Mouse (Mus musculus) cerebellum, adult 2 months (tissue): ENCODE measurements around the gene Selp. TPM values are rescaled to one million over a fixed set of nuclear protein-coding genes. Genes with fewer than 3 reads are reported as not detected.

Source experiments
- DNase-seq, 2 experiments: peaks; one replicate each; pipeline ENCODE4 v3.0.0; 2021
- H3K27ac ChIP-seq: fragments of 200-500 bp; 2 replicates; pipeline ENCODE4 v1.5.1; 2012; ENCODE audit warnings: low read length, control low read depth, inconsistent platforms; ENCODE audit not compliant: insufficient read depth
- H3K27me3 ChIP-seq: fragments of 200-500 bp; 2 replicates; pipeline ENCODE4 v1.6.1; 2012; ENCODE audit warnings: inconsistent platforms, mild to moderate bottlenecking, low read length, moderate library complexity; ENCODE audit not compliant: control insufficient read depth, insufficient read depth
- H3K4me1 ChIP-seq: fragments of 200-500 bp; 2 replicates; pipeline ENCODE4 v1.6.1; 2011; ENCODE audit warnings: low read length; ENCODE audit not compliant: control insufficient read depth, insufficient read depth
- H3K4me3 ChIP-seq: fragments of 200-500 bp; replicated peaks from 2 replicates; pipeline ENCODE3; 2011; ENCODE audit warnings: mild to moderate bottlenecking, low read depth, low read length, control low read depth; ENCODE audit not compliant: insufficient read depth
- CTCF ChIP-seq: fragments of 200-500 bp; IDR thresholded peaks from 2 replicates; pipeline ENCODE4 v1.5.1; 2011; ENCODE audit warnings: low read depth, mild to moderate bottlenecking, control low read depth, low read length, moderate library complexity, borderline replicate concordance; ENCODE audit not compliant: insufficient read depth
- POLR2A ChIP-seq: fragments of 200-500 bp; IDR thresholded peaks from 2 replicates; pipeline ENCODE4 v1.6.1; 2011; ENCODE audit warnings: low read length, control low read depth, borderline replicate concordance; ENCODE audit not compliant: insufficient read depth
- WGBS: fragments of 180-500 bp; shearing (Covaris S2); methylation state at CpG from one replicate; pipeline ENCODE4 v1.1.7; 2018; 5-methylcytosine and 5-hydroxymethylcytosine counted together
- polyA plus RNA-seq: library from polyadenylated mRNA; depleted of rRNA; stranded (reverse); fragments of >200 nt; gene quantifications from 2 replicates; pipeline ENCODE4 v1.2.3, GENCODE M21; 2012

Selp gene
- polyA plus RNA-seq, 1 experiment: not detected

GRCm38 (mm10) chr1:164096780-164097179 is 18.3 kb upstream of the Selp start:
- Histone ChIP-seq H3K27ac (no peak overlapping the region), H3K27me3 (no peaks in the 10 kb centered on the region), H3K4me3 (no peak overlapping the region), H3K4me1 (no peaks in the 10 kb centered on the region)
- WGBS: 48% methylated on average over 6 of the region's 6 CpGs
- TF ChIP-seq POLR2A (no peak), CTCF (no peak)
- DNase-seq: no peak

- no peak for DNase-seq
- 69% methylated on average over 2 of the region's 2 CpGs for WGBS
Observed at GRCm38 (mm10) chr1:164097911-164098310, 17.2 kb upstream of the Selp start.

GRCm38 (mm10) chr1:164098372-164098771 is 16.7 kb upstream of the Selp start:
- Histone ChIP-seq H3K4me3 (no peak overlapping the region), H3K27ac (no peak overlapping the region), H3K4me1 (no peaks in the 10 kb centered on the region), H3K27me3 (no peaks in the 10 kb centered on the region)
- WGBS: 36% methylated on average over 2 of the region's 2 CpGs
- no peak for DNase-seq
- TF ChIP-seq POLR2A (no peak), CTCF (no peak)

More at GRCm38 (mm10) chr1:164097911-164098310, 17.2 kb upstream of the Selp start:
- no peaks in the 10 kb centered on the region for H3K4me1 ChIP-seq
- H3K27ac ChIP-seq: no peak overlapping the region
- H3K27me3 ChIP-seq: no peaks in the 10 kb centered on the region
- TF ChIP-seq CTCF (no peak), POLR2A (no peak)
- no peak overlapping the region for H3K4me3 ChIP-seq

- WGBS: 87% methylated on average over 2 of the region's 2 CpGs
- Histone ChIP-seq H3K4me3 (no peak overlapping the region), H3K4me1 (no peaks in the 10 kb centered on the region), H3K27ac (no peak overlapping the region), H3K27me3 (no peaks in the 10 kb centered on the region)
- DNase-seq: no peak
- TF ChIP-seq POLR2A (no peak), CTCF (no peak)
Observed at GRCm38 (mm10) chr1:164109763-164110162, 5.3 kb upstream of the Selp start.

- Histone ChIP-seq H3K27ac (no peak overlapping the region), H3K4me3 (no peak overlapping the region), H3K4me1 (no peaks in the 10 kb centered on the region), H3K27me3 (no peaks in the 10 kb centered on the region)
- WGBS: 92% methylated on average over 9 of the region's 9 CpGs
- TF ChIP-seq CTCF (no peak), POLR2A (no peak)
- DNase-seq: no peak
Observed at GRCm38 (mm10) chr1:164110591-164111329, 4.3 kb upstream of the Selp start.

- Histone ChIP-seq H3K27ac (no peak overlapping the region), H3K4me1 (no peaks in the 10 kb centered on the region), H3K27me3 (no peaks in the 10 kb centered on the region), H3K4me3 (no peak overlapping the region)
- WGBS: 81% methylated on average over 5 of the region's 5 CpGs
- no peak for DNase-seq
- TF ChIP-seq CTCF (no peak), POLR2A (no peak)
Observed at GRCm38 (mm10) chr1:164114280-164114679, 784 bp upstream of the Selp start.

- no peak overlapping the region for H3K27ac ChIP-seq
- no peaks in the 10 kb centered on the region for H3K4me1 ChIP-seq
- no peaks in the 10 kb centered on the region for H3K27me3 ChIP-seq
- no peak overlapping the region for H3K4me3 ChIP-seq
- DNase-seq: no peak
- TF ChIP-seq CTCF (no peak), POLR2A (no peak)
- 76% methylated on average over 6 of the region's 6 CpGs for WGBS
Observed at GRCm38 (mm10) chr1:164115647-164116046, 583 bp downstream of the Selp start.

- no peaks in the 10 kb centered on the region for H3K27me3 ChIP-seq
- no peak for DNase-seq
Observed at GRCm38 (mm10) chr1:164117869-164118268, 2.8 kb downstream of the Selp start.

More at GRCm38 (mm10) chr1:164117869-164118268, 2.8 kb downstream of the Selp start:
- Histone ChIP-seq H3K4me1 (no peaks in the 10 kb centered on the region), H3K4me3 (no peak overlapping the region), H3K27ac (no peak overlapping the region)
- TF ChIP-seq POLR2A (no peak), CTCF (no peak)
- 74% methylated on average over 6 of the region's 6 CpGs for WGBS
